Mouse (Mus musculus) heart, adult 2 months (tissue): Measurements from ENCODE around the gene Zfp618.

Source experiments
- CTCF ChIP-seq: fragments of 200-600 bp; IDR thresholded peaks from 2 replicates; pipeline ENCODE4 v1.8.1; 2022; ENCODE audit warnings: antibody characterized with exemption, mild to moderate bottlenecking, moderate library complexity
- EP300 ChIP-seq: fragments of 200-500 bp; IDR thresholded peaks from 2 replicates; pipeline ENCODE4 v1.6.1; 2011; ENCODE audit warnings: low read depth, low read length, control low read depth; ENCODE audit not compliant: insufficient read depth
- POLR2A ChIP-seq: fragments of 200-500 bp; IDR thresholded peaks from 2 replicates; pipeline ENCODE4 v1.6.1; 2011; ENCODE audit warnings: mild to moderate bottlenecking, low read depth, low read length, control low read depth; ENCODE audit not compliant: insufficient read depth

GRCm38 (mm10) chr4:62935589-62936218, 29.7 kb upstream of the Zfp618 start:
- no peak for TF ChIP-seq CTCF
- TF ChIP-seq POLR2A = no peak
- TF ChIP-seq EP300 = no peak
